Mouse (Mus musculus): ENCODE data around the gene Mdga2. TPM values are rescaled to one million over a fixed set of nuclear protein-coding genes. Genes with fewer than 3 reads are reported as not detected.

Gene Mdga2
- polyA plus RNA-seq, 1 experiment: not detected

DNA sequence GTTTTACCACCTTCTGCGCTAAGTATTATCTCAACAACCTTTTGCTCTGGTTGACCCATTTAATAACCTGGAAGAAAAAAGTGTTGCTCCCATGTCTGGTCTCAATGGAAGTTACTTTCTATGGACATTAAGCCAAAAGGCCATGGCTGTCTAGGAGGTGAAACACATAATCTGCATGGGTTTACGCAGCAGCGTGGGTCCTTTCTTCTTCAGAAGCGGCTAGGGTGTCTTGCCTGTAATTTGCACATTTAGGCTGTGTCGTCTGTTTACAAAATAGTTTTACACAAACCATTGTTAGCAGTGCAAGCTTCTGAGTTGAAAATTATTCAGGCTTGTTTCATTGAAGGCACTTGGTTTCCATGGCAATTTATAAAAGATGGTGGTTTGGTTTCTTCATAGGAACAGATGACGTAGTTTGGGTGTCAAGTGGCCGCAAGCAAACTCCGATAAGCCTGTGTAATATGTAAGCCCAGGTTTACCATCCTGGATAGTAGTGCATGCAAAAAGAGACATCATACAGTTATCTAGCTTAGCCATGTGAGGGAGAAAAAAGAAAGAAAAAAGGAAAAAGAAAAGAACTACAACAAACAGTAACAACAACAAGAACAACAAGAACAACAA is 752.0 kb downstream of the Mdga2 start:
- H3K4me3 ChIP-seq (ENCODE audit: insufficient read depth, poor library complexity, severe bottlenecking): no peak overlapping the region
- no peaks in the 10 kb centered on the region for H3K36me3 ChIP-seq (ENCODE audit: control insufficient read depth, insufficient read depth)
- H3K27me3 ChIP-seq (ENCODE audit: control insufficient read depth, insufficient read depth, insufficient read length): no peaks in the 10 kb centered on the region
- no peaks in the 10 kb centered on the region for H3K79me3 ChIP-seq (ENCODE audit: low read depth)
- no peaks in the 10 kb centered on the region for H3K79me2 ChIP-seq (ENCODE audit: control insufficient read depth, insufficient read depth)
- TF ChIP-seq USF1 (IDR thresholded peaks at IDR 0.05; ENCODE audit: low read depth) (no peak), CTCF (IDR thresholded peaks at IDR 0.05; ENCODE audit: control insufficient read depth, insufficient read depth, insufficient read length) (no peak), FOSL1 (IDR thresholded peaks at IDR 0.05; ENCODE audit: insufficient read depth, low read length, poor library complexity, severe bottlenecking) (no peak), MYOG (IDR thresholded peaks at IDR 0.05; ENCODE audit: control insufficient read depth, extremely low read depth, insufficient read length) (no peak), MAX (IDR thresholded peaks at IDR 0.05) (no peak), MYOD1 (IDR thresholded peaks at IDR 0.05; ENCODE audit: control insufficient read depth, insufficient read length, low read depth) (no peak)
- H3ac ChIP-seq (ENCODE audit: control insufficient read depth, insufficient read length, low read depth): no peak overlapping the region

DNA sequence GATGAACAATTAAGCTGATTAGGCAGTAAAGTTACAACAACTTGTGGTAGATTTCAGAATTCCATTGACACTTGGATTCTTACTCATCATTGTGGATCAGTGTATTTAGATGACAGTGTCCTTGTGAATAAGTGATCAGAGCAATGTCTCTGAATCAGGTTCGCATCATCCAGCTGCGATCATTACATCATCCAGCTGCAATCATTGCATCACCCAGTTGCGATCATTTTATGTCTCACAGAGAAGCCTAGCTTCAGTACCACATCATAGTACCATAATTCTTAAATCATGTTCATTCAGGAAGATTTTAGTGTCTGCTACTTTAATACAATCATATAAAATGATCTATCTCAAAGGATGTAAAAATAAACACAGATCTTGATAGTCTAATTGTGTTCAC is 756.8 kb downstream of the Mdga2 start:
- Histone ChIP-seq H3K79me2 (ENCODE audit: control insufficient read depth, insufficient read depth) (no peaks in the 10 kb centered on the region), H3ac (ENCODE audit: control insufficient read depth, insufficient read length, low read depth) (no peak overlapping the region), H3K36me3 (ENCODE audit: control insufficient read depth, insufficient read depth) (no peaks in the 10 kb centered on the region), H3K27me3 (ENCODE audit: control insufficient read depth, insufficient read depth, insufficient read length) (no peaks in the 10 kb centered on the region), H3K79me3 (ENCODE audit: low read depth) (no peaks in the 10 kb centered on the region), H3K4me3 (ENCODE audit: insufficient read depth, poor library complexity, severe bottlenecking) (no peak overlapping the region)
- no peak for TF ChIP-seq CTCF (IDR thresholded peaks at IDR 0.05; ENCODE audit: control insufficient read depth, insufficient read depth, insufficient read length)
- TF ChIP-seq CEBPB (IDR thresholded peaks at IDR 0.05; ENCODE audit: low read depth): no peak
- TF ChIP-seq MYOD1 (IDR thresholded peaks at IDR 0.05; ENCODE audit: control insufficient read depth, insufficient read length, low read depth): no peak
- TF ChIP-seq MYOG (IDR thresholded peaks at IDR 0.05; ENCODE audit: control insufficient read depth, extremely low read depth, insufficient read length): no peak
- TF ChIP-seq FOSL1 (IDR thresholded peaks at IDR 0.05; ENCODE audit: insufficient read depth, low read length, poor library complexity, severe bottlenecking): no peak
- no peak for TF ChIP-seq USF1 (IDR thresholded peaks at IDR 0.05; ENCODE audit: low read depth)
- TF ChIP-seq MAX (IDR thresholded peaks at IDR 0.05): no peak

- Histone ChIP-seq H3ac (ENCODE audit: control insufficient read depth, insufficient read length, low read depth) (no peak overlapping the region), H3K79me2 (ENCODE audit: control insufficient read depth, insufficient read depth) (no peaks in the 10 kb centered on the region), H3K36me3 (ENCODE audit: control insufficient read depth, insufficient read depth) (no peaks in the 10 kb centered on the region), H3K27me3 (ENCODE audit: control insufficient read depth, insufficient read depth, insufficient read length) (no peaks in the 10 kb centered on the region), H3K4me3 (ENCODE audit: insufficient read depth, poor library complexity, severe bottlenecking) (no peak overlapping the region), H3K79me3 (ENCODE audit: low read depth) (no peaks in the 10 kb centered on the region)
- no peak for TF ChIP-seq CTCF (IDR thresholded peaks at IDR 0.05; ENCODE audit: control insufficient read depth, insufficient read depth, insufficient read length)
- no peak for TF ChIP-seq FOSL1 (IDR thresholded peaks at IDR 0.05; ENCODE audit: insufficient read depth, low read length, poor library complexity, severe bottlenecking)
- TF ChIP-seq USF1 (IDR thresholded peaks at IDR 0.05; ENCODE audit: low read depth): no peak
- TF ChIP-seq MYOG (IDR thresholded peaks at IDR 0.05; ENCODE audit: control insufficient read depth, extremely low read depth, insufficient read length): no peak
- no peak for TF ChIP-seq CEBPB (IDR thresholded peaks at IDR 0.05; ENCODE audit: low read depth)
- no peak for TF ChIP-seq MYOD1 (IDR thresholded peaks at IDR 0.05; ENCODE audit: control insufficient read depth, insufficient read length, low read depth)
- no peak for TF ChIP-seq MAX (IDR thresholded peaks at IDR 0.05)
These were observed 779.0 kb downstream of the Mdga2 start for GRCm38 (mm10) chr12:66443340-66443739.
